Mouse (Mus musculus) heart, postnatal 10 days (tissue): ENCODE measurements around the gene Actl10. TPM values are rescaled to one million over a fixed set of nuclear protein-coding genes. Genes with fewer than 3 reads are reported as not detected.

Experiments
- DNase-seq, 2 experiments: peaks; one replicate each; pipeline ENCODE4 v3.0.0; 2021
- intact Hi-C: fragments of 180-260 bp; cut with DNase I; formaldehyde crosslinking; loops from one replicate; pipeline ENCODE4 v1.15.1; 2025
- total RNA-seq, 2 experiments: library from RNA; stranded (reverse); gene quantifications; 2 replicates each; pipeline ENCODE4 v1.2.3; 2021

Actl10 gene
- total RNA-seq, 2 experiments from 2014 or later = 0.22 TPM; not detected in 1

GRCm38 (mm10) chr2:154576876-154577743 is 25.5 kb downstream of the Actl10 start:
- intact Hi-C loops = no loop called here
- DNase-seq = peak in 1 of 2 experiments; percentile 31

- intact Hi-C loops = no loop called here
These were observed 26.1 kb downstream of the Actl10 start for GRCm38 (mm10) chr2:154577744-154578067.

GRCm38 (mm10) chr2:154580586-154580985 is 29.0 kb downstream of the Actl10 start:
- peak; percentile 68 to 74 for DNase-seq
- intact Hi-C loops = no loop called here

More at GRCm38 (mm10) chr2:154577744-154578067, 26.1 kb downstream of the Actl10 start:
- DNase-seq = no peak

GRCm38 (mm10) chr2:154581421-154581820 is 29.8 kb downstream of the Actl10 start:
- no peak for DNase-seq
- intact Hi-C loops = no loop called here

GRCm38 (mm10) chr2:154583906-154584872 is 32.6 kb downstream of the Actl10 start:
- peak; percentile 22 to 25 for DNase-seq
- intact Hi-C loops = no loop called here

- intact Hi-C loops = no loop called here
These were observed 33.5 kb downstream of the Actl10 start for GRCm38 (mm10) chr2:154584931-154585601.

GRCm38 (mm10) chr2:154586405-154586804 is 34.8 kb downstream of the Actl10 start:
- peak; percentile 26 to 63 for DNase-seq
- intact Hi-C loops = no loop called here

More at GRCm38 (mm10) chr2:154584931-154585601, 33.5 kb downstream of the Actl10 start:
- DNase-seq = no peak

GRCm38 (mm10) chr2:154589051-154589450 is 37.5 kb downstream of the Actl10 start:
- intact Hi-C loops = no loop called here
- no peak for DNase-seq

GRCm38 (mm10) chr2:154591239-154591638 is 39.7 kb downstream of the Actl10 start:
- intact Hi-C loops = no loop called here
- no peak for DNase-seq

- intact Hi-C loops = loop anchor here (1.0 kb wide), 1 partner anchor 20 kb away; the partner anchor contains the start of genes 4930519P11Rik and Zfp341
These were observed 41.4 kb downstream of the Actl10 start for GRCm38 (mm10) chr2:154593025-154593424.

GRCm38 (mm10) chr2:154595775-154596174 is 44.2 kb downstream of the Actl10 start:
- DNase-seq = peak in 1 of 2 experiments; percentile 58
- intact Hi-C loops = no loop called here

More at GRCm38 (mm10) chr2:154593025-154593424, 41.4 kb downstream of the Actl10 start:
- DNase-seq = peak in 1 of 2 experiments; percentile 52

- intact Hi-C loops = no loop called here
- DNase-seq = no peak
These were observed 45.8 kb downstream of the Actl10 start for GRCm38 (mm10) chr2:154597399-154597798.

- intact Hi-C loops = no loop called here
- no peak for DNase-seq
These were observed 49.0 kb downstream of the Actl10 start for GRCm38 (mm10) chr2:154600586-154600985.

- intact Hi-C loops = no loop called here
- DNase-seq = no peak
These were observed 49.7 kb downstream of the Actl10 start for GRCm38 (mm10) chr2:154601324-154601723.

Other genes starting within 250 kb of the Actl10 start
- not detected for gene Bpifb9b, start 244.5 kb upstream of the Actl10 start, total RNA-seq
- 10 to 100 TPM; 13.6 to 16.3 TPM for gene Cdk5rap1, start 178.8 kb upstream of the Actl10 start, total RNA-seq
- gene Snta1, start 143.7 kb upstream of the Actl10 start, total RNA-seq = 100 to 1,000 TPM in 1 of 2 experiments, 10 to 100 TPM in 1; 82.6 to 106 TPM
- gene Cbfa2t2, start 115.3 kb upstream of the Actl10 start, total RNA-seq = 10 to 100 TPM; 23.5 to 25.3 TPM
- under 1 TPM; 0.38 to 0.40 TPM for gene 1700003F12Rik, start 4.7 kb upstream of the Actl10 start, total RNA-seq
- 1 to 10 TPM; 1.3 to 1.8 TPM for gene Necab3, start 7.1 kb downstream of the Actl10 start, total RNA-seq
- 10 to 100 TPM; 10.2 to 10.4 TPM for gene E2f1, start 18.1 kb downstream of the Actl10 start, total RNA-seq
- 10 to 100 TPM; 25.7 to 26.8 TPM for gene Pxmp4, start 51.9 kb downstream of the Actl10 start, total RNA-seq
- gene Zfp341, start 61.5 kb downstream of the Actl10 start, total RNA-seq = 1 to 10 TPM; 2.2 to 2.9 TPM
- not detected for gene 4930519P11Rik, start 61.7 kb downstream of the Actl10 start, total RNA-seq
- 100 to 1,000 TPM; 125 to 126 TPM for gene Chmp4b, start 99.9 kb downstream of the Actl10 start, total RNA-seq
- not detected for gene Gm14214, start 218.3 kb downstream of the Actl10 start, total RNA-seq
- gene Raly, start 239.3 kb downstream of the Actl10 start, total RNA-seq = 100 to 1,000 TPM; 162 to 171 TPM
- gene a, start 239.6 kb downstream of the Actl10 start, total RNA-seq = not detected